Mouse (Mus musculus) MEL (cell line): Measurements from ENCODE around the gene Kif12.

Experiments
- CHD2 ChIP-seq: IDR thresholded peaks from 2 replicates; pipeline ENCODE4 v1.6.1; 2011; ENCODE audit warnings: low read length, improper control_type of control experiment
- CTCF ChIP-seq, 3 experiments: IDR thresholded peaks in 2 of 3; conservative IDR thresholded peaks in 1 of 3; 2 replicates each; pipeline ENCODE4 v1.5.1; 2011 to 2012; ENCODE audit warnings: low read length in 3 of 3, low read depth in 2 of 3, mild to moderate bottlenecking in 2 of 3, improper control_type of control experiment in 1 of 3, inconsistent platforms in 1 of 3, mixed read lengths in 1 of 3, moderate library complexity in 1 of 3; ENCODE audit not compliant: control insufficient read depth in 1 of 3, insufficient read depth in 1 of 3, poor library complexity in 1 of 3, severe bottlenecking in 1 of 3
- EP300 ChIP-seq, 2 experiments: IDR thresholded peaks; 2 replicates each; pipeline ENCODE4 v1.6.1; 2011; ENCODE audit warnings: improper control_type of control experiment in 2 of 2, low read length in 2 of 2, low read depth in 1 of 2, mild to moderate bottlenecking in 1 of 2
- MAZ ChIP-seq: IDR thresholded peaks from 2 replicates; pipeline ENCODE4 v1.6.1; 2012; ENCODE audit warnings: low read depth, mild to moderate bottlenecking, inconsistent platforms, low read length, improper control_type of control experiment
- POLR2A ChIP-seq, 2 experiments: IDR thresholded peaks; 2 replicates each; pipeline ENCODE4 v1.6.1; 2011 to 2012; ENCODE audit warnings: low read length in 2 of 2, mild to moderate bottlenecking in 2 of 2, control low read depth in 1 of 2, improper control_type of control experiment in 1 of 2, low read depth in 1 of 2, moderate library complexity in 1 of 2; ENCODE audit not compliant: control insufficient read depth in 1 of 2, insufficient read depth in 1 of 2, poor library complexity in 1 of 2
- RAD21 ChIP-seq: IDR thresholded peaks from 2 replicates; pipeline ENCODE4 v1.6.1; 2011; ENCODE audit warnings: mild to moderate bottlenecking, low read depth, low read length, improper control_type of control experiment
- SIN3A ChIP-seq: IDR thresholded peaks from 2 replicates; pipeline ENCODE4 v1.6.1; 2012; ENCODE audit warnings: low read length, improper control_type of control experiment, inconsistent platforms
- TBP ChIP-seq: IDR thresholded peaks from 2 replicates; pipeline ENCODE4 v1.8.0; 2011; ENCODE audit warnings: low read depth, low read length, improper control_type of control experiment
- ZC3H11A ChIP-seq: IDR thresholded peaks from 2 replicates; pipeline ENCODE4 v1.6.1; 2012; ENCODE audit warnings: low read depth, mild to moderate bottlenecking, inconsistent platforms, low read length, improper control_type of control experiment
- ZNF384 ChIP-seq: IDR thresholded peaks from 2 replicates; pipeline ENCODE4 v1.6.1; 2012; ENCODE audit warnings: low read depth, mild to moderate bottlenecking, inconsistent platforms, low read length, improper control_type of control experiment

DNA sequence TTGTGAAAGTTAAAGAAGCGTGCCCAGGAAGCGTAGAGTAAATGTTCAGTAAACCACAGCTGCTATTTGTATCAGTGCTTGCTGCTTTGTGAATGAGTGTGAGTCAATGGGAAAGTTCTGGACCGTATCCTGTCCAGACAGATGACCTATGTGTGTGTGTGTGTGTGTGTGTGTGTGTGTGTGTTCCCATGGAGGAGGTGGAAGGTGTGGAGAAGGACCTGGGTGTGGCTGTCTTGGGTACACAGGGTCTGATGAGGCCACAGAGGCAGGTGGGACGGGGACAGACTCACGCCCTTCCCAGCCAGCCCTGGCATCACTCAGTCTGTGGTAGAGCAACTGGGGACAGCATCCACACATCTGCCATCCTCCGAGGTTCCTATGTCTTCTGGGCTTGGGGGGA, 45.6 kb upstream of the Kif12 start:
- no peak for TF ChIP-seq CTCF (IDR thresholded peaks at IDR 0.05 in 2 of 3, conservative IDR thresholded peaks at IDR 0.05 in 1 of 3; ENCODE audit: control insufficient read depth in 1 of 3, insufficient read depth in 1 of 3, low read depth in 2 of 3, low read length in 3 of 3, poor library complexity in 1 of 3, severe bottlenecking in 1 of 3)
- no peak for TF ChIP-seq RAD21
- no peak for TF ChIP-seq ZNF384
- TF ChIP-seq POLR2A (IDR thresholded peaks at IDR 0.05; ENCODE audit: control insufficient read depth in 1 of 2, insufficient read depth in 1 of 2, low read depth in 1 of 2, low read length in 2 of 2, poor library complexity in 1 of 2): no peak
- no peak for TF ChIP-seq CHD2
- no peak for TF ChIP-seq MAZ
- no peak for TF ChIP-seq ZC3H11A
- TF ChIP-seq EP300 (IDR thresholded peaks at IDR 0.05; ENCODE audit: low read depth in 1 of 2, low read length in 2 of 2): no peak
- no peak for TF ChIP-seq TBP
- TF ChIP-seq SIN3A: no peak
